Mouse (Mus musculus): ENCODE measurements around the gene Olfml2a.

Olfml2a gene

DNA sequence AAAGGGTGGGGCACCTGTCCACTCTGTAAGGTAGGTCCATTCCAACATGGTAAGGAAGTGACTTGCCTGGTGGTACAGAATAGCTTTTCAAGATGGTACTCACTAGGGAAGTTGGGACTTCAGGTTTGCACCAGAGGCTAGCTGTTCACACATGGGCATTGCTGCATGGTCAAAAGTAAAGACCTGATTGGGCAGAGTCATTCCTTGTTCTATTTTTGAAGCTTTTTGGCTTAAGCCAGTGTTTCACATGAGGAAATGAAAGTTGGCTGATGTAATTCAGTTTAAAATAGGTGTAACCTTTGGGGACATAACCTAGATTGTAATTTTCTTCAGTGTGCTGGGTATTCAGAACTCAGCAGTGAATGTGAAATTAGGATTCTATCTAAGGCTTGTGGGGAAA is 79.5 kb downstream of the Olfml2a start:
- no peak for DNase-seq (ENCODE audit: low spot score in 2 of 2)

GRCm38 (mm10) chr2:39011971-39012370 is 80.2 kb downstream of the Olfml2a start:
- no peak for DNase-seq (ENCODE audit: low spot score in 2 of 2)

DNA sequence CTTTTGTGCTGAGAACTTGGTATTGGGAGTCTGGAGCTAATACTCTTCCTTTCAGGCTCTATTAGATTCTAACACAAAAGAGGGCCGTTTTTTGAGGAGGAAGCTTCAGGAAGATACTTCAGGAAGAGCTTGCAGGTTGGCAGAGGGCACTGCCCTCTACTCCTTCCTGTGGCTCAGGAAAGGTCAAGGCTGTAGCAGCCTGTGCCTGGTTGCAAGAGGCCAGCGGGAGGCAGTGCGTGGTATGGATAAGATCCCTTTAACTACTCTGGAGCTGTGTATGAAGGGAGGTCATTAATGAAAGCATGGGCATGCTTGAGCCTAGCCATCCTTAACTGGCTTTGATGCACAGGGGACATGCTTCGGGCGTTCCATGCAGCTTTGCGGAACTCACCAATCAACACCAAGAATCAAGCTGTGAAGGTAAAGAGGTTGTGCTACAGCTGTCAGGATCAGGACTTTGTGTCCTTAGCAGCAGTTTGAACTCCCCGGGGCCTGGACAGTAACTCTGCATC is 81.0 kb downstream of the Olfml2a start:
- DNase-seq (ENCODE audit: low spot score in 2 of 2), result no peak
